Mouse (Mus musculus): ENCODE measurements around the gene Gm29609.

Gm29609 gene

GRCm38 (mm10) chr5:31198170-31198569, 18.5 kb upstream of the Gm29609 start:
- DNase-seq (ENCODE audit: low spot score in 2 of 2), result no peak

GRCm38 (mm10) chr5:31197072-31197471, 17.4 kb upstream of the Gm29609 start:
- no peak for DNase-seq (ENCODE audit: low spot score in 2 of 2)

GRCm38 (mm10) chr5:31196207-31196606, 16.5 kb upstream of the Gm29609 start:
- no peak for DNase-seq (ENCODE audit: low spot score in 2 of 2)

GRCm38 (mm10) chr5:31195671-31196070, 16.0 kb upstream of the Gm29609 start:
- no peak for DNase-seq (ENCODE audit: low spot score in 2 of 2)

- DNase-seq (ENCODE audit: low spot score in 2 of 2), result no peak
Measured at GRCm38 (mm10) chr5:31194486-31195485, 15.1 kb upstream of the Gm29609 start.

- DNase-seq (ENCODE audit: low spot score in 2 of 2), result no peak
Measured at GRCm38 (mm10) chr5:31193631-31194281, 14.0 kb upstream of the Gm29609 start.

GRCm38 (mm10) chr5:31192939-31193630, 13.4 kb upstream of the Gm29609 start, which contains the start of the genes Snx17 and Eif2b4:
Snx17 (plus strand) TSS chr5:31193227.
Eif2b4 (minus strand) TSS chr5:31193430.
- peak; percentile 99 for DNase-seq (ENCODE audit: low spot score in 2 of 2)

- no peak for DNase-seq (ENCODE audit: low spot score in 2 of 2)
Measured at GRCm38 (mm10) chr5:31192045-31192938, 12.6 kb upstream of the Gm29609 start.

GRCm38 (mm10) chr5:31190201-31190600, 10.5 kb upstream of the Gm29609 start:
- no peak for DNase-seq (ENCODE audit: low spot score in 2 of 2)

- no peak for DNase-seq (ENCODE audit: low spot score in 2 of 2)
Measured at GRCm38 (mm10) chr5:31188223-31188840, 8.6 kb upstream of the Gm29609 start.

GRCm38 (mm10) chr5:31183678-31184077, 4.0 kb upstream of the Gm29609 start:
- no peak for DNase-seq (ENCODE audit: low spot score in 2 of 2)

- DNase-seq (ENCODE audit: low spot score in 2 of 2), result no peak
Measured at GRCm38 (mm10) chr5:31181183-31181770, 1.6 kb upstream of the Gm29609 start.

GRCm38 (mm10) chr5:31179301-31179765, 378 bp downstream of the Gm29609 start:
- DNase-seq (ENCODE audit: low spot score in 2 of 2), result no peak

GRCm38 (mm10) chr5:31168630-31169029, 11.1 kb downstream of the Gm29609 start:
- no peak for DNase-seq (ENCODE audit: low spot score in 2 of 2)

- no peak for DNase-seq (ENCODE audit: low spot score in 2 of 2)
Measured at GRCm38 (mm10) chr5:31164878-31165277, 14.8 kb downstream of the Gm29609 start.

GRCm38 (mm10) chr5:31162462-31162861, 17.2 kb downstream of the Gm29609 start:
- DNase-seq (ENCODE audit: low spot score in 2 of 2), result no peak

GRCm38 (mm10) chr5:31154152-31154553, 25.6 kb downstream of the Gm29609 start, which contains the start of gene Mpv17:
Mpv17 (minus strand) TSS chr5:31154251.
- DNase-seq (ENCODE audit: low spot score in 2 of 2), result peak; percentile 45 to 73

GRCm38 (mm10) chr5:31153516-31154151, 26.1 kb downstream of the Gm29609 start:
- no peak for DNase-seq (ENCODE audit: low spot score in 2 of 2)

- DNase-seq (ENCODE audit: low spot score in 2 of 2), result no peak
Measured at GRCm38 (mm10) chr5:31151746-31152145, 28.0 kb downstream of the Gm29609 start.

All from cerebellum, postnatal 4 days (tissue).